Mouse (Mus musculus) lung, postnatal 14 days (tissue): ENCODE data around the gene Erlin1.

Experiments used
- DNase-seq: peaks from one replicate; pipeline ENCODE4 v3.0.0; 2021

Erlin1 gene

GRCm38 (mm10) chr19:44055173-44055826 is 14.3 kb downstream of the Erlin1 start:
- no peak for DNase-seq

GRCm38 (mm10) chr19:44050388-44050787 is 19.2 kb downstream of the Erlin1 start:
- no peak for DNase-seq

- no peak for DNase-seq
Observed at GRCm38 (mm10) chr19:44049282-44049681, 20.3 kb downstream of the Erlin1 start.

- no peak for DNase-seq
Observed at GRCm38 (mm10) chr19:44045847-44046246, 23.7 kb downstream of the Erlin1 start.

- DNase-seq: no peak
Observed at GRCm38 (mm10) chr19:44042121-44042520, 27.5 kb downstream of the Erlin1 start.

- no peak for DNase-seq
Observed at GRCm38 (mm10) chr19:44033396-44033795, 36.2 kb downstream of the Erlin1 start.

GRCm38 (mm10) chr19:44032046-44032744 is 37.4 kb downstream of the Erlin1 start:
- no peak for DNase-seq

- no peak for DNase-seq
Observed at GRCm38 (mm10) chr19:44030024-44030423, 39.6 kb downstream of the Erlin1 start.

GRCm38 (mm10) chr19:44028972-44029371 is 40.6 kb downstream of the Erlin1 start, which contains the start of gene Cyp2c23:
Gene Cyp2c23, minus strand, starts transcription at chr19:44029208.
- DNase-seq: no peak

- DNase-seq: no peak
Observed at GRCm38 (mm10) chr19:44026956-44027530, 42.5 kb downstream of the Erlin1 start.

- no peak for DNase-seq
Observed at GRCm38 (mm10) chr19:44024921-44025585, 44.5 kb downstream of the Erlin1 start.

GRCm38 (mm10) chr19:44023066-44023465 is 46.5 kb downstream of the Erlin1 start:
- no peak for DNase-seq

- peak; percentile 69 for DNase-seq
Observed at GRCm38 (mm10) chr19:44021502-44021901, 48.1 kb downstream of the Erlin1 start.

GRCm38 (mm10) chr19:44019739-44020138 is 49.8 kb downstream of the Erlin1 start:
- no peak for DNase-seq

- DNase-seq: no peak
Observed at GRCm38 (mm10) chr19:44013862-44014261, 55.7 kb downstream of the Erlin1 start.

- peak; percentile 58 for DNase-seq
Observed at GRCm38 (mm10) chr19:44008784-44009183, 60.8 kb downstream of the Erlin1 start.

- no peak for DNase-seq
Observed at GRCm38 (mm10) chr19:44007186-44007585, 62.4 kb downstream of the Erlin1 start.

GRCm38 (mm10) chr19:44005025-44005424 is 64.6 kb downstream of the Erlin1 start:
- DNase-seq: no peak

GRCm38 (mm10) chr19:44004261-44004660 is 65.3 kb downstream of the Erlin1 start:
- DNase-seq: no peak

- no peak for DNase-seq
Observed at GRCm38 (mm10) chr19:44000720-44001119, 68.9 kb downstream of the Erlin1 start.

GRCm38 (mm10) chr19:44000061-44000460 is 69.5 kb downstream of the Erlin1 start:
- no peak for DNase-seq

GRCm38 (mm10) chr19:43998802-43999527 is 70.6 kb downstream of the Erlin1 start:
- no peak for DNase-seq

GRCm38 (mm10) chr19:43998101-43998500 is 71.5 kb downstream of the Erlin1 start:
- no peak for DNase-seq
